Mouse (Mus musculus) myocyte (in vitro differentiated cells): ENCODE data around the gene Tmem269. TPM values are rescaled to one million over a fixed set of nuclear protein-coding genes. Genes with fewer than 3 reads are reported as not detected.

ENCODE experiments used
- H3K27me3 ChIP-seq: one replicate; pipeline ENCODE4 v1.6.1; 2011; ENCODE audit not compliant: control insufficient read depth, insufficient read depth, insufficient read length
- H3K36me3 ChIP-seq: one replicate; pipeline ENCODE4 v1.6.1; 2011; ENCODE audit not compliant: control insufficient read depth, insufficient read depth
- H3K4me2 ChIP-seq: one replicate; pipeline ENCODE4 v1.6.1; 2011; ENCODE audit warnings: low read depth, control low read depth
- H3K4me3 ChIP-seq: one replicate; pipeline ENCODE4 v1.5.1; 2011; ENCODE audit warnings: mild to moderate bottlenecking, control low read depth, moderate library complexity
- H3K79me2 ChIP-seq: one replicate; pipeline ENCODE4 v1.6.1; 2011; ENCODE audit not compliant: control insufficient read depth, insufficient read depth
- H3ac ChIP-seq: one replicate; pipeline ENCODE4 v1.6.1; 2011; ENCODE audit not compliant: control insufficient read depth, insufficient read length
- CEBPB ChIP-seq: IDR thresholded peaks from 2 replicates; pipeline ENCODE4 v1.6.1; 2011; ENCODE audit warnings: mild to moderate bottlenecking, moderate library complexity; ENCODE audit not compliant: poor library complexity, insufficient read depth, severe bottlenecking
- E2F4 ChIP-seq: IDR thresholded peaks from one replicate; pipeline ENCODE4 v1.6.1; 2011; ENCODE audit warnings: mild to moderate bottlenecking, control low read depth, moderate library complexity; ENCODE audit not compliant: insufficient read depth
- MAX ChIP-seq: IDR thresholded peaks from one replicate; pipeline ENCODE4 v1.6.1; 2011; ENCODE audit warnings: low read depth, mild to moderate bottlenecking, control low read depth
- MYOD1 ChIP-seq, 3 experiments: IDR thresholded peaks; one replicate each; pipeline ENCODE4 v1.6.1; 2011; ENCODE audit warnings: control low read depth in 2 of 3, low read depth in 2 of 3, mild to moderate bottlenecking in 2 of 3, moderate library complexity in 1 of 3; ENCODE audit not compliant: insufficient read length in 2 of 3, control insufficient read depth in 1 of 3
- MYOG ChIP-seq, 3 experiments: IDR thresholded peaks; one replicate each; pipeline ENCODE4 v1.6.1; 2011; ENCODE audit warnings: control low read depth in 2 of 3, low read depth in 2 of 3, mild to moderate bottlenecking in 2 of 3; ENCODE audit not compliant: insufficient read length in 2 of 3, control insufficient read depth in 1 of 3, insufficient read depth in 1 of 3
- POLR2A ChIP-seq: IDR thresholded peaks from one replicate; pipeline ENCODE4 v1.6.1; 2011; ENCODE audit warnings: low read depth, mild to moderate bottlenecking, control low read depth, moderate library complexity; ENCODE audit not compliant: insufficient read length
- POLR2AphosphoS2 ChIP-seq: IDR thresholded peaks from one replicate; pipeline ENCODE4 v1.6.1; 2011; ENCODE audit warnings: low read depth, control low read depth; ENCODE audit not compliant: insufficient read length
- REST ChIP-seq: IDR thresholded peaks from one replicate; pipeline ENCODE4 v1.6.1; 2011; ENCODE audit warnings: mild to moderate bottlenecking, control low read depth, moderate library complexity; ENCODE audit not compliant: insufficient read depth, insufficient read length
- SRF ChIP-seq: IDR thresholded peaks from one replicate; pipeline ENCODE4 v1.6.1; 2011; ENCODE audit warnings: low read depth; ENCODE audit not compliant: control insufficient read depth, insufficient read length
- TCF12 ChIP-seq: IDR thresholded peaks from one replicate; pipeline ENCODE4 v1.6.1; 2011; ENCODE audit warnings: mild to moderate bottlenecking, control low read depth; ENCODE audit not compliant: poor library complexity, insufficient read depth, severe bottlenecking
- TCF3 ChIP-seq: IDR thresholded peaks from one replicate; pipeline ENCODE4 v1.6.1; 2011; ENCODE audit warnings: low read depth, control low read depth; ENCODE audit not compliant: insufficient read length
- USF1 ChIP-seq: IDR thresholded peaks from one replicate; pipeline ENCODE4 v1.6.1; 2011; ENCODE audit warnings: low read depth, mild to moderate bottlenecking, control low read depth, moderate library complexity
- polyA plus RNA-seq: library from polyadenylated mRNA; unstranded; fragments of >200 nt; fragmentation: generic; extraction: Trizol; gene quantifications from one replicate; pipeline ENCODE4 v1.2.1, GENCODE M21; 2012; ENCODE audit warnings: missing spikeins

The Tmem269 gene
- polyA plus RNA-seq, 1 experiment = 0.07 TPM

- Histone ChIP-seq H3K4me3 (peak within 1 kb of the TSS; percentile 71), H3ac (peak within 1 kb of the TSS; percentile 49), H3K27me3 (no peaks in the 10 kb centered on the region), H3K79me2 (peaks cover 9% of the 10 kb centered on the region), H3K36me3 (no peaks in the 10 kb centered on the region), H3K4me2 (peak within 1 kb of the TSS; percentile 92)
- TF ChIP-seq E2F4 = no peak
- TF ChIP-seq MYOG (IDR thresholded peaks at IDR 0.05; ENCODE audit: control insufficient read depth in 1 of 3, insufficient read depth in 1 of 3, insufficient read length in 2 of 3, low read depth in 2 of 3) = no peak
- no peak for TF ChIP-seq USF1
- TF ChIP-seq TCF12 = no peak
- peak; percentile 80 for TF ChIP-seq POLR2A
- no peak for TF ChIP-seq SRF
- TF ChIP-seq POLR2AphosphoS2 = peak; percentile 64
These were observed 14.6 kb upstream of the Tmem269 start, which contains the start of the genes AU022252 and P3h1 for GRCm38 (mm10) chr4:119232410-119233255. Gene AU022252 (minus strand): TSS chr4:119232712. Gene P3h1 (plus strand): TSS chr4:119232915.

- Histone ChIP-seq H3K4me2 (no peak overlapping the region), H3K79me2 (no peaks in the 10 kb centered on the region), H3K36me3 (peaks cover 24% of the 10 kb centered on the region), H3K4me3 (no peak overlapping the region), H3ac (no peak overlapping the region), H3K27me3 (no peaks in the 10 kb centered on the region)
- TF ChIP-seq MYOD1 (IDR thresholded peaks at IDR 0.05; ENCODE audit: control insufficient read depth in 1 of 3, insufficient read length in 2 of 3, low read depth in 2 of 3) (peak in 1 of 3 experiments; percentile 40), TCF3 (no peak), SRF (no peak), POLR2A (no peak), E2F4 (no peak), POLR2AphosphoS2 (no peak), MAX (no peak), MYOG (IDR thresholded peaks at IDR 0.05; ENCODE audit: control insufficient read depth in 1 of 3, insufficient read depth in 1 of 3, insufficient read length in 2 of 3, low read depth in 2 of 3) (peak in 1 of 3 experiments; percentile 53), USF1 (no peak), TCF12 (no peak), CEBPB (no peak), REST (no peak)
These were observed 8.7 kb upstream of the Tmem269 start for GRCm38 (mm10) chr4:119226751-119227150.

GRCm38 (mm10) chr4:119225719-119226118 is 7.7 kb upstream of the Tmem269 start:
- no peaks in the 10 kb centered on the region for H3K79me2 ChIP-seq
- no peak overlapping the region for H3ac ChIP-seq
- H3K4me3 ChIP-seq = no peak overlapping the region
- H3K27me3 ChIP-seq = no peaks in the 10 kb centered on the region
- peaks cover 24% of the 10 kb centered on the region for H3K36me3 ChIP-seq
- no peak for TF ChIP-seq TCF3
- no peak for TF ChIP-seq TCF12
- no peak for TF ChIP-seq POLR2A
- no peak for TF ChIP-seq E2F4
- TF ChIP-seq MYOG (IDR thresholded peaks at IDR 0.05; ENCODE audit: control insufficient read depth in 1 of 3, insufficient read depth in 1 of 3, insufficient read length in 2 of 3, low read depth in 2 of 3) = no peak
- no peak for TF ChIP-seq REST
- no peak overlapping the region for H3K4me2 ChIP-seq

- TF ChIP-seq POLR2A (no peak), TCF12 (no peak), USF1 (no peak), MYOG (IDR thresholded peaks at IDR 0.05; ENCODE audit: control insufficient read depth in 1 of 3, insufficient read depth in 1 of 3, insufficient read length in 2 of 3, low read depth in 2 of 3) (no peak), E2F4 (no peak), MYOD1 (IDR thresholded peaks at IDR 0.05; ENCODE audit: control insufficient read depth in 1 of 3, insufficient read length in 2 of 3, low read depth in 2 of 3) (no peak), MAX (no peak), CEBPB (no peak), TCF3 (no peak), SRF (no peak), POLR2AphosphoS2 (no peak), REST (no peak)
- no peak overlapping the region for H3K4me3 ChIP-seq
These were observed 6.5 kb upstream of the Tmem269 start for GRCm38 (mm10) chr4:119224534-119224933.

More at GRCm38 (mm10) chr4:119224534-119224933, 6.5 kb upstream of the Tmem269 start:
- Histone ChIP-seq H3K27me3 (no peaks in the 10 kb centered on the region), H3ac (no peak overlapping the region), H3K79me2 (no peaks in the 10 kb centered on the region), H3K4me2 (no peak overlapping the region), H3K36me3 (peaks cover 24% of the 10 kb centered on the region)
